Mouse (Mus musculus) CH12.LX (cell line): ENCODE measurements around the gene Socs5. TPM values are rescaled to one million over a fixed set of nuclear protein-coding genes. Genes with fewer than 3 reads are reported as not detected.

Experiments
- DNase-seq: peaks from one replicate; pipeline ENCODE4 v3.0.0-alpha.2; 2013; ENCODE audit errors: extremely low read depth
- H3K27ac ChIP-seq: 2 replicates; pipeline ENCODE4 v1.5.1; 2012; ENCODE audit warnings: low read depth, mild to moderate bottlenecking, control low read depth, moderate library complexity; ENCODE audit not compliant: insufficient read depth
- H3K27me3 ChIP-seq: replicated peaks from 2 replicates; pipeline ENCODE3; 2012; ENCODE audit warnings: inconsistent platforms
- H3K36me3 ChIP-seq, 2 experiments: replicated peaks in 1 of 2; 2 replicates each; pipeline versions ENCODE3 to v1.6.1; 2012; ENCODE audit warnings: inconsistent platforms in 1 of 2, low read length in 1 of 2, mild to moderate bottlenecking in 1 of 2, mixed read lengths in 1 of 2, moderate library complexity in 1 of 2; ENCODE audit not compliant: control insufficient read depth in 1 of 2, insufficient read depth in 1 of 2
- H3K4me1 ChIP-seq, 2 experiments: 2 replicates each; pipeline ENCODE4 v1.6.1; 2012; ENCODE audit warnings: inconsistent platforms in 1 of 2, moderate library complexity in 1 of 2; ENCODE audit not compliant: insufficient read depth in 2 of 2, control insufficient read depth in 1 of 2
- H3K4me2 ChIP-seq: 2 replicates; pipeline ENCODE4 v1.6.1; 2012; ENCODE audit warnings: low read depth, mild to moderate bottlenecking, control low read depth; ENCODE audit not compliant: poor library complexity, insufficient read depth, severe bottlenecking
- H3K4me3 ChIP-seq, 3 experiments: fragments of 150-350 bp in 1 of 3; sonication (generic) in 1 of 3; replicated peaks in 1 of 3; 2 replicates each; pipeline versions ENCODE3 to v1.5.1; 2011 to 2012; ENCODE audit warnings: low read depth in 2 of 3, low read length in 2 of 3, mild to moderate bottlenecking in 2 of 3, moderate library complexity in 2 of 3, control low read depth in 1 of 3, improper control_type of control experiment in 1 of 3, inconsistent platforms in 1 of 3, mixed read lengths in 1 of 3; ENCODE audit not compliant: poor library complexity in 1 of 3
- H3K79me2 ChIP-seq: replicated peaks from 2 replicates; pipeline ENCODE4 v1.6.1; 2012; ENCODE audit warnings: mild to moderate bottlenecking, moderate library complexity; ENCODE audit not compliant: control insufficient read depth, poor library complexity, insufficient read depth, severe bottlenecking; ENCODE audit errors: extremely low read depth
- H3K9ac ChIP-seq: 2 replicates; pipeline ENCODE4 v1.6.1; 2012; ENCODE audit warnings: low read depth, mild to moderate bottlenecking, control low read depth, moderate library complexity; ENCODE audit not compliant: insufficient read depth
- H3K9me3 ChIP-seq: replicated peaks from 2 replicates; pipeline ENCODE3; 2012; ENCODE audit warnings: low read length, inconsistent platforms, mixed read lengths
- CHD1 ChIP-seq: IDR thresholded peaks from 2 replicates; pipeline ENCODE4 v1.6.1; 2012; ENCODE audit warnings: low read depth, low read length, improper control_type of control experiment, inconsistent platforms
- CHD2 ChIP-seq: IDR thresholded peaks from 2 replicates; pipeline ENCODE4 v1.6.1; 2011; ENCODE audit warnings: low read length, improper control_type of control experiment
- ELF1 ChIP-seq: IDR thresholded peaks from 2 replicates; pipeline ENCODE4 v1.6.1; 2014; ENCODE audit warnings: low read depth, mild to moderate bottlenecking, inconsistent platforms, low read length, improper control_type of control experiment
- EP300 ChIP-seq: IDR thresholded peaks from 2 replicates; pipeline ENCODE4 v1.6.1; 2011; ENCODE audit warnings: low read length, improper control_type of control experiment
- ETS1 ChIP-seq: conservative IDR thresholded peaks from 2 replicates; pipeline ENCODE4 v1.6.1; 2012; ENCODE audit warnings: low read depth, mild to moderate bottlenecking, inconsistent platforms, low read length, improper control_type of control experiment, moderate library complexity
- HCFC1 ChIP-seq: IDR thresholded peaks from 2 replicates; pipeline ENCODE4 v1.6.1; 2012; ENCODE audit warnings: low read depth, mild to moderate bottlenecking, inconsistent platforms, low read length, improper control_type of control experiment
- IRF4 ChIP-seq: IDR thresholded peaks from 2 replicates; pipeline ENCODE4 v1.6.1; 2014; ENCODE audit warnings: low read depth, mild to moderate bottlenecking, inconsistent platforms, low read length, improper control_type of control experiment
- JUN ChIP-seq: IDR thresholded peaks from 2 replicates; pipeline ENCODE4 v1.6.1; 2011; ENCODE audit warnings: low read depth, mild to moderate bottlenecking, low read length, improper control_type of control experiment, moderate library complexity; ENCODE audit not compliant: insufficient read depth
- JUND ChIP-seq: conservative IDR thresholded peaks from 2 replicates; pipeline ENCODE4 v1.6.1; 2011; ENCODE audit warnings: low read depth, low read length, improper control_type of control experiment
- KAT2A ChIP-seq: IDR thresholded peaks from 2 replicates; pipeline ENCODE4 v1.6.1; 2012; ENCODE audit warnings: low read length, improper control_type of control experiment, inconsistent platforms; ENCODE audit not compliant: insufficient replicate concordance
- MAX ChIP-seq: IDR thresholded peaks from 2 replicates; pipeline ENCODE4 v1.6.1; 2011; ENCODE audit warnings: low read length, improper control_type of control experiment
- MAZ ChIP-seq: IDR thresholded peaks from 2 replicates; pipeline ENCODE4 v1.6.1; 2012; ENCODE audit warnings: low read depth, mild to moderate bottlenecking, inconsistent platforms, low read length, improper control_type of control experiment, moderate library complexity
- MXI1 ChIP-seq: IDR thresholded peaks from 2 replicates; pipeline ENCODE4 v1.6.1; 2011; ENCODE audit warnings: mild to moderate bottlenecking, low read depth, low read length, improper control_type of control experiment
- MYC ChIP-seq: IDR thresholded peaks from 2 replicates; pipeline ENCODE4 v1.6.1; 2011; ENCODE audit warnings: low read depth, mild to moderate bottlenecking, improper control_type of control experiment, low read length
- NRF1 ChIP-seq: IDR thresholded peaks from 2 replicates; pipeline ENCODE4 v1.6.1; 2014; ENCODE audit warnings: low read depth, mild to moderate bottlenecking, inconsistent platforms, low read length, improper control_type of control experiment, moderate library complexity
- PAX5 ChIP-seq: IDR thresholded peaks from 2 replicates; pipeline ENCODE4 v1.6.1; 2012; ENCODE audit warnings: low read length, inconsistent platforms, mixed read lengths
- POLR2A ChIP-seq: IDR thresholded peaks from 2 replicates; pipeline ENCODE4 v1.6.1; 2011; ENCODE audit warnings: low read depth, mild to moderate bottlenecking, improper control_type of control experiment, low read length
- POLR2AphosphoS2 ChIP-seq: IDR thresholded peaks from 2 replicates; pipeline ENCODE4 v1.6.1; 2011; ENCODE audit warnings: low read depth, low read length, improper control_type of control experiment
- RAD21 ChIP-seq: IDR thresholded peaks from 2 replicates; pipeline ENCODE4 v1.6.1; 2011; ENCODE audit warnings: low read depth, mild to moderate bottlenecking, low read length, improper control_type of control experiment, moderate library complexity
- SIN3A ChIP-seq: IDR thresholded peaks from 2 replicates; pipeline ENCODE4 v1.6.1; 2012; ENCODE audit warnings: low read length, improper control_type of control experiment, inconsistent platforms
- UBTF ChIP-seq: IDR thresholded peaks from 2 replicates; pipeline ENCODE4 v1.6.1; 2012; ENCODE audit warnings: low read depth, mild to moderate bottlenecking, inconsistent platforms, low read length, improper control_type of control experiment, moderate library complexity
- USF2 ChIP-seq: conservative IDR thresholded peaks from 2 replicates; pipeline ENCODE4 v1.6.1; 2011; ENCODE audit warnings: low read depth, low read length, improper control_type of control experiment
- ZC3H11A ChIP-seq: IDR thresholded peaks from 2 replicates; pipeline ENCODE4 v1.6.1; 2012; ENCODE audit warnings: low read depth, mild to moderate bottlenecking, inconsistent platforms, low read length, improper control_type of control experiment
- ZNF384 ChIP-seq: IDR thresholded peaks from 2 replicates; pipeline ENCODE4 v1.6.1; 2012; ENCODE audit warnings: low read depth, low read length, improper control_type of control experiment, inconsistent platforms
- dilution Hi-C: fragments of 300-500 bp; cut with MboI; formaldehyde crosslinking; loops from 2 replicates; pipeline ENCODE4 v1.14.3; 2020; ENCODE audit warnings: low sequenced_read_pairs; ENCODE audit not compliant: extremely low pct_unique_long_range_greater_than_20kb, extremely low pct_ligation_motif_present
- in situ Hi-C: fragments of 300-500 bp; cut with MboI; formaldehyde crosslinking; loops from 3 replicates; pipeline ENCODE4 v1.14.3; 2019; ENCODE audit warnings: low sequenced_read_pairs, low pct_ligation_motif_present, low pct_unique_long_range_greater_than_20kb, mixed read lengths
- polyA plus RNA-seq: library from polyadenylated mRNA; unstranded; fragments of >175 nt; gene quantifications from 2 replicates; pipeline ENCODE4 v1.2.1, GENCODE M21; 2012; ENCODE audit warnings: low read depth; ENCODE audit not compliant: insufficient read length
- total RNA-seq, 2 experiments: library from RNA; depleted of rRNA; stranded (reverse); fragments of 300-350 nt in 1 of 2; fragments of >200 nt in 1 of 2; gene quantifications; 2 replicates each; pipeline ENCODE4 v1.2.3; 2012 to 2014

Socs5 gene
- total and polyA plus RNA-seq, 3 experiments = 0.52 to 0.85 (median 0.80) TPM

GRCm38 (mm10) chr17:87106691-87107523 lies 572 bp upstream of the Socs5 start (continued):
- TF ChIP-seq PAX5 = peak; percentile 83; the same call in 1 of the 2 replicates

DNA sequence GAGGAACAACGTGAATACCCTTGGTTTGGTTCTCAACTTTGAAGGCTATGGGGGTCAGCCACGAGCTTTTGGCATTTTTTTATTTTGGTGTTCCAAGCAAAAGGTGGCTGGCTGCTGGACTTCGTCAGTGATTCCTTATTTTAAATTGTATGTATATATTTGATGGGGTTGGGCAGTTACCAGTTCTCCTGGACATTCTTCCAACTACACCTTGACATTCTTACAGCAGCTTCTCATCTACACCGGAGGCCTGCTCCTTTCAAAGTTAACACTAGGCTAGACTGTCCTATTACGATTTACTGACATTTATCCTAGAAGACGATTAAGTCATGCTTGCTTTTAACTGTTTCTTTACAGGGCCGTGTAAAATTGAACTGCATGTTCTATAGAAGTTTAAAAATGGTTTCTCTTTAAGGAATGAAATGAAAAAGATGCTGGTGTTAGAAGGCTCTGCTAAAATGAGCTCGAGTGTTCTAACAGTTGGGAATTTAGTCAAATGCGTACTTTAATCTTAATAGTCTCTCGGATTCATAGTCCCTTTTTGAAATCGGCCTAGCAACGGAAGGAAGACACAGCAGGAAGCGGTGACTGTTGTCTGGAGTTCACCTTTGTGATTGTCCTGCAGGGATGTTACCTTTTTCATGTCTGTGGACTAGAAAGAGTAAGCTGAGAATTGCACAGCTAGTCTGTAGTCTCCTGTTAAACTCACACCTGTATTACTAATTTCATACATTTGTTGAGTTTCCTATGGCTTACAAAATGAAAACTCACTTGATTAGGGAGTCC lies 1.2 kb downstream of the Socs5 start:
- Histone ChIP-seq H3K9me3 (no peaks in the 10 kb centered on the region), H3K9ac (no peak overlapping the region), H3K27ac (no peak overlapping the region), H3K36me3 (no peaks in the 10 kb centered on the region), H3K79me2 (no peaks in the 10 kb centered on the region), H3K27me3 (peaks cover 5% of the 10 kb centered on the region), H3K4me1 (peaks cover 9 to 38% of the 10 kb centered on the region in 2 experiments), H3K4me3 (no peak overlapping the region), H3K4me2 (no peak overlapping the region)
- in situ Hi-C loops = no loop called here
- DNase-seq = no peak
- TF ChIP-seq UBTF = no peak
- TF ChIP-seq CHD1 = no peak
- no peak for TF ChIP-seq ELF1
- no peak for TF ChIP-seq CHD2
- TF ChIP-seq ZNF384 = no peak
- TF ChIP-seq USF2 = no peak
- no peak for TF ChIP-seq HCFC1
- TF ChIP-seq MYC = no peak
- TF ChIP-seq POLR2A = no peak
- no peak for TF ChIP-seq PAX5
- no peak for TF ChIP-seq RAD21
- no peak for TF ChIP-seq EP300
- TF ChIP-seq JUN = no peak
- no peak for TF ChIP-seq NRF1
- TF ChIP-seq MAX = no peak
- TF ChIP-seq ZC3H11A = no peak
- dilution Hi-C loops = no loop called here

DNA sequence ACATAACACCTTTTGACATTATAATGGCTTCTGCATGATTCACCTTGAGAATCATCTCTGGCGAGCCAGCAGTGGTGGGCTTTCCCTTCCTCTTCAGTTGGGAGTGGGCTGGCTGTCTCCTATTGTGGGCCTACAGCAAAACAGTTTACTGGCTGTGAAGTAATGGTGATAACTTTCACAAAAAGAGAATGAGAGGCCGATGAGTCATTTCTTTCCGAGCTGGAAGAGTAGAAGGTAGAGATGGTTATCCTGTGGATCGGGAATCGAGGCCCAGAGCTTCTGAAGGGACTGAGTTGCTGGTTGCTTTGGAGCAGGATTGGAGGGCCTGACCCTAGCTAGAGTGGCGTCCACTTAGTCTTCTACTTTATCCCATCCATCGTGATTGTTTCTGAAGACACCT lies 2.0 kb downstream of the Socs5 start:
- Histone ChIP-seq H3K27me3 (peaks cover 5% of the 10 kb centered on the region), H3K9ac (no peak overlapping the region), H3K4me3 (no peak overlapping the region), H3K27ac (no peak overlapping the region), H3K36me3 (no peaks in the 10 kb centered on the region), H3K4me1 (peaks cover 6 to 40% of the 10 kb centered on the region in 2 experiments), H3K4me2 (no peak overlapping the region), H3K79me2 (no peaks in the 10 kb centered on the region), H3K9me3 (no peaks in the 10 kb centered on the region)
- dilution Hi-C loops (no loop called here), in situ Hi-C loops (no loop called here)
- DNase-seq = no peak
- no peak for TF ChIP-seq POLR2AphosphoS2
- TF ChIP-seq SIN3A = no peak
- no peak for TF ChIP-seq IRF4
- no peak for TF ChIP-seq MAX
- no peak for TF ChIP-seq MAZ
- no peak for TF ChIP-seq ZC3H11A
- TF ChIP-seq POLR2A = no peak
- TF ChIP-seq JUND = no peak
- no peak for TF ChIP-seq KAT2A
- TF ChIP-seq MXI1 = no peak
- no peak for TF ChIP-seq ETS1
